Comparison of ENCODE assay signal across 20 mouse cellular contexts in genomic region chr7:62276219-62276618, GRCm38 (mm10).
A peak's percentile ranks its signal among the peaks of the same experiment; 100 is the strongest.
DNase-seq lines count a peak whose midpoint lies in the region; ATAC-seq and TF ChIP-seq lines count a peak whose summit lies in the region.
"Had no signal": no experiment of that assay in that cellular context is flagged by ENCODE, and none has a peak within 500 bp of the region (broad histone marks: within the 10 kb centered on the region; RNA-seq: fewer than 3 reads in every experiment).

No protein-coding gene starts in this region.

- no peak for TF ChIP-seq CTCF in brain, embryonic 14.5 days (IDR thresholded peaks at IDR 0.05; ENCODE audit: borderline replicate concordance, extremely low read depth, insufficient read depth, insufficient read length)

- peak; percentile 60; the same call in 1 of the 2 replicates for ATAC-seq in forebrain, embryonic 14.5 days
- ATAC-seq in forebrain, embryonic 12.5 days (ENCODE audit: low FRiP score), result no peak
- no peak for ATAC-seq in limb, embryonic 14.5 days (ENCODE audit: low FRiP score, low read depth)
- ATAC-seq: hindbrain, postnatal 0 days had no signal

- H3K36me3 ChIP-seq in forebrain, embryonic 14.5 days (ENCODE audit: control insufficient read depth, insufficient read depth, low read length), result no peaks in the 10 kb centered on the region
- no peaks in the 10 kb centered on the region for H3K36me3 ChIP-seq in forebrain, embryonic 12.5 days (replicated peaks)
- no peaks in the 10 kb centered on the region for H3K36me3 ChIP-seq in limb, embryonic 14.5 days (ENCODE audit: control insufficient read depth, insufficient read depth, low read length)
- no peaks in the 10 kb centered on the region for H3K36me3 ChIP-seq in limb, embryonic 10.5 days
- H3K36me3 ChIP-seq: heart, embryonic 15.5 days; hindbrain, embryonic 13.5 days had no signal

- 54% methylated on average over 2 of the region's 2 CpGs for WGBS in forebrain, embryonic 14.5 days
- WGBS in forebrain, embryonic 12.5 days, result 50% methylated on average over 2 of the region's 2 CpGs
- WGBS in limb, embryonic 14.5 days, result 61% methylated on average over 2 of the region's 2 CpGs
- WGBS in limb, embryonic 10.5 days, result 82% methylated on average over 2 of the region's 2 CpGs

- no peak overlapping the region for H3K9ac ChIP-seq in forebrain, embryonic 14.5 days (ENCODE audit: low read length)
- no peak overlapping the region for H3K9ac ChIP-seq in forebrain, embryonic 12.5 days
- H3K9ac ChIP-seq in limb, embryonic 14.5 days (ENCODE audit: low read depth, low read length, severe bottlenecking), result no peak overlapping the region
- H3K9ac ChIP-seq: heart, embryonic 15.5 days; hindbrain, embryonic 13.5 days had no signal

- DNase-seq in forebrain, embryonic 14.5 days (ENCODE audit: low spot score), result peak; percentile 76
- peak; percentile 12 for DNase-seq in limb, embryonic 14.5 days (ENCODE audit: low spot score)
- no peak for DNase-seq in limb, embryonic 10.5 days (ENCODE audit: low spot score)
- peak; percentile 81 for DNase-seq in brain, embryonic 14.5 days (ENCODE audit: low read depth)
- DNase-seq in layer of hippocampus, adult 9-10 months (ENCODE audit: low spot score), result peak; percentile 7
- no peak for DNase-seq in heart, adult 11 months
- DNase-seq in kidney, adult 18-20 months, result no peak
- DNase-seq: adrenal gland, adult 8-10 months; adrenal gland, postnatal 36 days; cerebellum, adult 11-12 months; cerebellum, adult 9-11 months; gastrocnemius, postnatal 10 days; heart, adult 2 months; heart, postnatal 14 days; kidney, adult 11 months had no signal

- H3K27ac ChIP-seq in forebrain, embryonic 14.5 days (ENCODE audit: low read depth, low read length), result no peak overlapping the region
- H3K27ac ChIP-seq in forebrain, embryonic 12.5 days, result no peak overlapping the region
- H3K27ac ChIP-seq in limb, embryonic 14.5 days (replicated peaks; ENCODE audit: low read depth, low read length), result no peak overlapping the region
- H3K27ac ChIP-seq in limb, embryonic 10.5 days, result no peak overlapping the region
- H3K27ac ChIP-seq: heart, adult 2 months; heart, embryonic 15.5 days; hindbrain, embryonic 13.5 days; hindbrain, postnatal 0 days had no signal

- no peaks in the 10 kb centered on the region for H3K27me3 ChIP-seq in forebrain, embryonic 14.5 days (replicated peaks; ENCODE audit: control insufficient read depth, insufficient read depth, low read length)
- no peaks in the 10 kb centered on the region for H3K27me3 ChIP-seq in forebrain, embryonic 12.5 days
- H3K27me3 ChIP-seq in limb, embryonic 14.5 days (ENCODE audit: control insufficient read depth, insufficient read depth, low read length), result no peaks in the 10 kb centered on the region
- H3K27me3 ChIP-seq in limb, embryonic 10.5 days (ENCODE audit: low read depth, poor library complexity, severe bottlenecking), result no peaks in the 10 kb centered on the region
- H3K27me3 ChIP-seq: heart, embryonic 15.5 days; hindbrain, embryonic 13.5 days had no signal

- H3K9me3 ChIP-seq in forebrain, embryonic 14.5 days (replicated peaks; ENCODE audit: control insufficient read depth, low read length), result no peaks in the 10 kb centered on the region
- peaks cover 4% of the 10 kb centered on the region; the same call in 1 of the 2 replicates for H3K9me3 ChIP-seq in forebrain, embryonic 12.5 days
- no peaks in the 10 kb centered on the region for H3K9me3 ChIP-seq in limb, embryonic 14.5 days (ENCODE audit: control insufficient read depth, low read length)
- H3K9me3 ChIP-seq in limb, embryonic 10.5 days (replicated peaks), result 0 out of 2 replicates have a peak, but pooled peaks cover 6% of the 10 kb centered on the region
- H3K9me3 ChIP-seq: heart, embryonic 15.5 days had no signal

- no peaks in the 10 kb centered on the region for H3K4me1 ChIP-seq in forebrain, embryonic 14.5 days (ENCODE audit: control insufficient read depth, insufficient read depth, low read length)
- H3K4me1 ChIP-seq in forebrain, embryonic 12.5 days, result 0 out of 2 replicates have a peak, but pooled peaks cover 5% of the 10 kb centered on the region
- no peaks in the 10 kb centered on the region for H3K4me1 ChIP-seq in limb, embryonic 14.5 days (ENCODE audit: control insufficient read depth, insufficient read depth, low read length)
- no peaks in the 10 kb centered on the region for H3K4me1 ChIP-seq in limb, embryonic 10.5 days
- H3K4me1 ChIP-seq: heart, embryonic 15.5 days had no signal

- no peak for TF ChIP-seq POLR2A in limb, embryonic 14.5 days (IDR thresholded peaks at IDR 0.05; ENCODE audit: borderline replicate concordance, extremely low read depth, insufficient read depth, insufficient read length)
- TF ChIP-seq POLR2A in brain, embryonic 14.5 days (IDR thresholded peaks at IDR 0.05; ENCODE audit: borderline replicate concordance, extremely low read depth, insufficient read depth, insufficient read length, poor library complexity, severe bottlenecking), result no peak

- no peak overlapping the region for H3K4me2 ChIP-seq in forebrain, embryonic 14.5 days (ENCODE audit: low read length)
- H3K4me2 ChIP-seq in forebrain, embryonic 12.5 days, result no peak overlapping the region
- H3K4me2 ChIP-seq in limb, embryonic 14.5 days (replicated peaks; ENCODE audit: low read depth, low read length, severe bottlenecking), result no peak overlapping the region
- H3K4me2 ChIP-seq: heart, embryonic 11.5 days; heart, embryonic 15.5 days; hindbrain, embryonic 13.5 days had no signal

- no peak overlapping the region for H3K4me3 ChIP-seq in forebrain, embryonic 14.5 days (ENCODE audit: low read depth, low read length)
- H3K4me3 ChIP-seq in forebrain, embryonic 12.5 days (replicated peaks), result no peak overlapping the region
- H3K4me3 ChIP-seq in limb, embryonic 14.5 days (replicated peaks; ENCODE audit: low read length), result no peak overlapping the region
- H3K4me3 ChIP-seq in limb, embryonic 10.5 days, result no peak overlapping the region
- H3K4me3 ChIP-seq: heart, adult 2 months; heart, embryonic 15.5 days; hindbrain, embryonic 13.5 days had no signal

Comparison
In these comparisons a context has a peak if more than half of its experiments do, and no peak if none do; other contexts are left out.
1. DNase-seq: peak in forebrain, embryonic 14.5 days (single experiment), limb, embryonic 14.5 days (single experiment), brain, embryonic 14.5 days (single experiment) and layer of hippocampus, adult 9-10 months (single experiment); none in limb, embryonic 10.5 days (single experiment), heart, adult 11 months (single experiment) and kidney, adult 18-20 months (single experiment).